Mouse (Mus musculus) spleen, adult 18-20 months (tissue): Measurements from ENCODE around the gene Gm21820.
"Not testable (repeated sequence)": the region's sequence is repeated elsewhere in the genome, so short reads cannot be mapped to it uniquely, and the experiment has no call there.

Source experiments
- DNase-seq, 2 experiments: peaks; one replicate each; pipeline ENCODE4 v3.0.0; 2022; ENCODE audit warnings: mixed read lengths in 2 of 2

Gm21820 gene

GRCm38 (mm10) chrY:5249341-5249740 lies at the start of gene Gm21820:
TSS of gene Gm21820 (minus strand) at chrY:5249441.
- DNase-seq: not testable (repeated sequence)
